Mouse (Mus musculus): ENCODE measurements around the gene Pitx2.

- TF ChIP-seq GATA1 (IDR thresholded peaks at IDR 0.05; ENCODE audit: borderline replicate concordance, low read length): no peak
- no peak for TF ChIP-seq FLI1 (IDR thresholded peaks at IDR 0.05; ENCODE audit: low read length)
Observed at GRCm38 (mm10) chr3:129212807-129213206, 13.1 kb downstream of the Pitx2 start.

All from megakaryocyte, embryonic 14.5 days (primary cell).